Mouse (Mus musculus) retina, embryonic 14.5 days (tissue): ENCODE measurements around the gene Clec2e.
"Not testable (repeated sequence)": the region's sequence is repeated elsewhere in the genome, so short reads cannot be mapped to it uniquely, and the experiment has no call there.

ENCODE experiments used
- DNase-seq: peaks from one replicate; pipeline ENCODE4 v3.0.0-alpha.2; 2015; ENCODE audit warnings: low spot score

Gene Clec2e

DNA sequence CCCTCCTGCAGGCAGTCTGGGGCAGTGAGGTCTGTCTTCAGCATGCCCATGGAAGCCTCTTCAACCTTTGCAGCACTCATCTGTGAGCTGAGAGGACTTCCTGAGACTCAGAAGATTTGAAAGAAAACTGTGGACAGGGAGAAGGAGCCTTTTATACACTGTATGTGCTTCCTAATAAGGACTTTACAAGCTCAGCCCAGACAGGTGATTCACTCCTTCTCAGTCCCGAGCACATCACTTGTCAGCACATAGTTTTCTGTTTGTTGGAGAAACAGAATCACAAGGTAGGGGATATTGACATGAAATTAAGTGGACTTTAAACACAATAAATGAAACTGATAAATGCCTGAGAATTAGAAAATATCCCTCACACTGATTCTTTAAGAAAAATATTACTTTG lies at the start of gene Clec2e:
Clec2e (minus strand) TSS at position 120 of the 400 bp plus-strand sequence.
- not testable (repeated sequence) for DNase-seq

DNA sequence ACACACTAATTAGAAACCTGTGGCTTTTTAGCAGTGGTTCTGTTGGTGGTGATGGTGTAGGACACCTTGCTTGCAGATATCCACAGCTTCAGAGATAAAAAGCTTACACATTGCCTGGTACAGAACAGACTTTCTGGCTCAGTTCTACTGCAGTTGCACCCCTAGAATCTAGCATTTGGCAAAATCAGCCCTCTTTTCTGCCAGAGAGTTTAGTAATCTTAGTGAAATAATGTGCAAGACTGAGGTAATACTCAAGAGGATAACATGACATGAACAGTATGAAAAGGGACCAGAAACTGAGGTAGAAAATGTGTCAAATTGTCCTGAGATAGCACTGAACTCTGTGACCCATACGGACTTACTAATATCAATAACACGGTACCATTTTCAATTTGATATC lies 46.1 kb upstream of the Clec2e start:
- no peak for DNase-seq

- DNase-seq = no peak
Measured at GRCm38 (mm10) chr6:129132604-129133341, 32.1 kb upstream of the Clec2e start.

GRCm38 (mm10) chr6:129126861-129127260 lies 26.1 kb upstream of the Clec2e start:
- DNase-seq = no peak

DNA sequence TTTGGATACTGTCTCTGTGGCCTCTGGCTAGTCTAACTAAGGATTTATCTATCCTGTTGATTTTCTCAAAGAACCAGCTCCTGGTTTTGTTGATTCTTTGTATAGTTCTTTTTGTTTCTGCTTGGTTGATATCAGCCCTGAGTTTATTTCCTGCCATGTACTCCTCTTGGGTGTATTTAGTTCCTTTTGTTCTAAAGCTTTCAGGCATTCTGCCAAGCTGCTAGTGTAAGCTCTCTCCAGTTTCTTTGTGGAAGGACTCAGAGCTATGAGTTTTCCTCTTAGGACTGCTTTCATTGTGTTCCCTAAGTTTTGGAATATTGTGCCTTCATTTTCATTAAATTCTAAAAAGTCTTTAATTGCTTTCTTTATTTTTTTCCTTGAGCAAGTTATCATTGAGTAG lies 23.8 kb upstream of the Clec2e start:
- not testable (repeated sequence) for DNase-seq

- DNase-seq = no peak
Measured at GRCm38 (mm10) chr6:129116223-129116622, 15.5 kb upstream of the Clec2e start.

DNA sequence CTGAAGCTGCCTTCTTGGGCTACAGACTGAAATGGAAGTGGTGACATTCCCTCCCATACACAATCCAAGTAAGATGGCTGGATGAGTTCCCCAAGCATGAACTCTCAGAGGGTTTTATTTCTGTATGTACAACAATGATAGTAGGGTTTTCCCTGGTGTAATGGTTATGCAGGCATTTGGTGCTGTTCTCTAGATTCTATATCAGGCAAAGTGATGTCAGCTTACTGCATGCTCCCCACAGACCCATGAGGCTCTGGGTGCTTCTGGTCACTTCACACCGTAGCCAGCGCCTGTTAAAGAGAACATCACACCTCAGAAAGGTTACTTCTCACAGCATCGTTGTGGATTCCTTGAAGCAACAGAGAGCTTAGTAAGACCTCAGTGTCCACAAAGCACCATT lies 13.5 kb upstream of the Clec2e start:
- DNase-seq = not testable (repeated sequence)

- no peak for DNase-seq
Measured at GRCm38 (mm10) chr6:129113769-129114168, 13.1 kb upstream of the Clec2e start.

GRCm38 (mm10) chr6:129113030-129113673 lies 12.4 kb upstream of the Clec2e start:
- DNase-seq = no peak

DNA sequence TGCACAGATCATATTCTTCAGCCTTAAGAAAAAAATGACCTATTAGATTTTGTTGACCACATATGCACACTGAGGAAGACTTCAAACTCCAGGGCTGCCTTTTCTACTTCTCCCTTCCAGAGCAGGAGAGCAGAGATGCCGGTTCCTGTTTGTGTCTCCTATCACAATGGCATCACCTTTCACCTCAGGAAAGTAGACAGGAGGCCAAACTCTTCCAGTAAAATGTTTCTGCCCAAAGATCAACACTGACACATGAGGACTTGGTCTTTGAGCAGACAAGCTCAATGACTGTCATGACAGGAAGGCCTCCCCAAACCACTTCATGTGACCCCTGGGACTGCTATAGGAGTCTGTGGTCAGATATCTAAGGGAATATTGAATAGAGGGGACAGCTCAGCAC lies 11.8 kb upstream of the Clec2e start:
- no peak for DNase-seq

DNA sequence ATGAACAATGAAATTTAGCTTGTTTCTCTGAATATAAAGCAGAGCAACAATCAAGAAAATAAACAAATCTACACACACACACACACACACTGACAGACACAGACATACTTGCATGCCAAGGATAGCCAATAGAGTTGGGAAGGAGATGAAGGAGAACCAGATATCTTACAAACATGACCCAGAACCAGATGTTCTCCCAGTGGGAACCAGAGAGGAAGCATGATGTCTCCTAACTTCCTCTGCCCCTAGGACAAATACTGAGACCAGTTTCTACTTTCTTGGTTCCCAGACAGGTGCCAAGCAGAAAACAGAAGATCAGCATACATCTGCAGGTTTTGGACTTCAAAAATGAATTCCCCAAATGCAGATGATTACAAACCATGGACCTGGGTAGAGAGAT lies 7.2 kb upstream of the Clec2e start:
- DNase-seq = no peak

DNA sequence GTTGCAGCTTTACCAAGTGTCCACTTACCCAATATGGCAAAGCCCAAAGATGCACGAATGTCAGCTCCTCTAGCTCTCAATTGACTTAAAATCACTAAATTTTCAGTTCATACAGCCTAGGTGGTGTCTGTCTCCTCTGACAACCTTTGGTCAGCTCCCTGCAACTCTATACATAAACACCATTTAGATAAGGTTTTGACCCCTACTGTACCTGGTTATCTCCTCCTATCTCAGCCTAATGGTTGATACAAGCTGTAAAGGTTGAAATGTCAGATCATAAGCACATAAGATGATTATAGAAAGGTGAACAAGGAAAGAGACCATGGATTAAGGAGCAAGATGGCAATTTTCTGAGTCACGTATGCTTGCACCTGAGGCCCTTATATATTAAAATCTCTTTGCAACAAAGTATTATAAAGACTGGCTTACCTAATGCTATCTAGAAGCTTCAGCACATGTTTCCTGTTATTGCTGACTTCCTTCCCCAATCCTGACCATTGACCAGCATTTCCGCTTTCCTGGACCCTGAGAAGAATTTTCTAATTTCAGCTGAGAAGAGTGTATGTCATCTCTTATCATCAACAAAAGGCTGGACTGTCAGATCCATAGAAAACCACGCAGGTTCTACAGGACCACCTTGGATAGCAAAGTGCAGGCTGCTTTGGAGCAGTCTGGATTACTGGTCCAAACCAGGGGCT lies 2.3 kb upstream of the Clec2e start:
- DNase-seq = no peak

GRCm38 (mm10) chr6:129101604-129102003 lies 891 bp upstream of the Clec2e start:
- no peak for DNase-seq

- no peak for DNase-seq
Measured at GRCm38 (mm10) chr6:129097929-129098328, 2.8 kb downstream of the Clec2e start.

- DNase-seq = peak; percentile 66
Measured at GRCm38 (mm10) chr6:129095166-129095565, 5.5 kb downstream of the Clec2e start.

- not testable (repeated sequence) for DNase-seq
Measured at GRCm38 (mm10) chr6:129088596-129088995, 12.1 kb downstream of the Clec2e start.

GRCm38 (mm10) chr6:129088161-129088560 lies 12.6 kb downstream of the Clec2e start:
- peak; percentile 70 for DNase-seq

- not testable (repeated sequence) for DNase-seq
Measured at GRCm38 (mm10) chr6:129086031-129086430, 14.7 kb downstream of the Clec2e start.

GRCm38 (mm10) chr6:129085098-129085497 lies 15.6 kb downstream of the Clec2e start:
- no peak for DNase-seq

- DNase-seq = peak; percentile 65
Measured at GRCm38 (mm10) chr6:129066986-129067385, 33.7 kb downstream of the Clec2e start.

- no peak for DNase-seq
Measured at GRCm38 (mm10) chr6:129066530-129066929, 34.2 kb downstream of the Clec2e start.

GRCm38 (mm10) chr6:129065857-129066256 lies 34.9 kb downstream of the Clec2e start:
- peak; percentile 33 for DNase-seq

DNA sequence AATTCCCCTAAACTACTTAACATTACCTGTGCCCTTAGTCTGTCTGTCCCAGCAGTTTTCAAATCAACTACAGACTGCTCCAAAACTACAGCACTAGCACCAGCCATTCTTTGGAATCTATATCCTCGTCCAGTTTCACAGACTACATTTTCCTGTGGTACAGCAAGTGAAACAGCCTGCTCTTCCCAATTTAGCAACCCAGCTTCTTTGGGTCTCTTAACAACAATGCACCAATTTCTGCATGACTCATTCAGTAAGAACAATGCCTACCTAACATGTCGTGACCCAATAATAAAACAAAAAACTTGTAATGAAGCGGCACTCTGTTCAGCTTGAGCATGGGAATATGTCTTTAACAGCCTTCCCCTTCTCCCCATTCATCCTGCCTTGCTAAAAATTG lies 35.3 kb downstream of the Clec2e start:
- peak; percentile 61 for DNase-seq
